Mouse (Mus musculus) spleen, adult 2 months (tissue): ENCODE measurements at regions not wholly inside any gene's neighbourhood (a gene's known extent, or its start where the extent isn't known, plus 50 kb on each side); places are given as distances from the start of the nearest gene placed in this dataset.

Experiments
- DNase-seq, 2 experiments: peaks; one replicate each; pipeline versions ENCODE4 v3.0.0 to v3.0.0-alpha.2; 2012 to 2021; ENCODE audit warnings: low spot score in 2 of 2, low read depth in 1 of 2
- H3K27ac ChIP-seq: fragments of 200-500 bp; 2 replicates; pipeline ENCODE4 v1.5.1; 2012; ENCODE audit warnings: low read length, inconsistent platforms; ENCODE audit not compliant: insufficient read depth
- H3K27me3 ChIP-seq: fragments of 200-500 bp; 2 replicates; pipeline ENCODE4 v1.6.1; 2012; ENCODE audit warnings: mild to moderate bottlenecking, moderate library complexity, low read length, inconsistent platforms; ENCODE audit not compliant: control insufficient read depth, insufficient read depth
- H3K36me3 ChIP-seq: fragments of 200-500 bp; 2 replicates; pipeline ENCODE4 v1.6.1; 2012; ENCODE audit warnings: mild to moderate bottlenecking, low read length, inconsistent platforms; ENCODE audit not compliant: control insufficient read depth, insufficient read depth
- H3K4me1 ChIP-seq: fragments of 200-500 bp; 2 replicates; pipeline ENCODE4 v1.6.1; 2011; ENCODE audit warnings: inconsistent platforms; ENCODE audit not compliant: control insufficient read depth, insufficient read depth, insufficient read length
- H3K4me3 ChIP-seq: fragments of 200-500 bp; 2 replicates; pipeline ENCODE4 v1.5.1; 2011; ENCODE audit warnings: mild to moderate bottlenecking, inconsistent platforms; ENCODE audit not compliant: insufficient read depth, insufficient read length; ENCODE audit errors: extremely low read depth
- CTCF ChIP-seq: fragments of 200-500 bp; IDR thresholded peaks from 2 replicates; pipeline ENCODE4 v1.5.1; 2011; ENCODE audit warnings: mild to moderate bottlenecking, inconsistent platforms; ENCODE audit not compliant: insufficient read depth, insufficient read length, insufficient replicate concordance; ENCODE audit errors: extremely low read depth
- POLR2A ChIP-seq: fragments of 200-500 bp; IDR thresholded peaks from 2 replicates; pipeline ENCODE4 v1.6.1; 2011; ENCODE audit warnings: low read depth, low read length, inconsistent platforms
- WGBS: fragments of 180-500 bp; shearing (Covaris S2); methylation state at CpG from one replicate; pipeline ENCODE4 v1.1.7; 2018; 5-methylcytosine and 5-hydroxymethylcytosine counted together

GRCm38 (mm10) chr6:143535726-143536125 lies 368.7 kb downstream of the Etnk1 start:
- H3K27me3 ChIP-seq, result no peaks in the 10 kb centered on the region
- H3K36me3 ChIP-seq, result no peaks in the 10 kb centered on the region
- no peak for TF ChIP-seq POLR2A
- TF ChIP-seq CTCF, result no peak
- 91% methylated on average over 15 of the region's 15 CpGs for WGBS
- no peak overlapping the region for H3K27ac ChIP-seq
- H3K4me1 ChIP-seq, result no peaks in the 10 kb centered on the region
- no peak for DNase-seq
- H3K4me3 ChIP-seq, result no peak overlapping the region

- Histone ChIP-seq H3K36me3 (no peaks in the 10 kb centered on the region), H3K27me3 (no peaks in the 10 kb centered on the region), H3K4me3 (no peak overlapping the region), H3K4me1 (no peaks in the 10 kb centered on the region), H3K27ac (no peak overlapping the region)
- DNase-seq, result no peak
- TF ChIP-seq POLR2A (no peak), CTCF (no peak)
- WGBS, result 93% methylated on average over 11 of the region's 11 CpGs
Observed at GRCm38 (mm10) chr6:143536525-143537293, 369.7 kb downstream of the Etnk1 start.

GRCm38 (mm10) chr6:143547406-143547903 lies 380.4 kb downstream of the Etnk1 start:
- Histone ChIP-seq H3K36me3 (no peaks in the 10 kb centered on the region), H3K27me3 (no peaks in the 10 kb centered on the region), H3K4me1 (no peaks in the 10 kb centered on the region), H3K4me3 (no peak overlapping the region), H3K27ac (no peak overlapping the region)
- no peak for DNase-seq
- WGBS, result 89% methylated on average over 10 of the region's 10 CpGs
- TF ChIP-seq CTCF (no peak), POLR2A (no peak)

GRCm38 (mm10) chr6:143554946-143555345 lies 387.9 kb downstream of the Etnk1 start:
- no peak for TF ChIP-seq CTCF
- Histone ChIP-seq H3K4me3 (no peak overlapping the region), H3K36me3 (no peaks in the 10 kb centered on the region), H3K27ac (no peak overlapping the region), H3K27me3 (no peaks in the 10 kb centered on the region), H3K4me1 (no peaks in the 10 kb centered on the region)
- DNase-seq, result no peak
- WGBS, result 84% methylated on average over 3 of the region's 3 CpGs

GRCm38 (mm10) chr6:143558046-143558884 lies 391.2 kb downstream of the Etnk1 start:
- DNase-seq, result no peak
- H3K4me3 ChIP-seq, result no peak overlapping the region
- no peaks in the 10 kb centered on the region for H3K27me3 ChIP-seq
- H3K36me3 ChIP-seq, result no peaks in the 10 kb centered on the region
- 87% methylated on average over 11 of the region's 11 CpGs for WGBS
- H3K27ac ChIP-seq, result no peak overlapping the region
- H3K4me1 ChIP-seq, result no peaks in the 10 kb centered on the region
- TF ChIP-seq POLR2A, result no peak
- no peak for TF ChIP-seq CTCF

- Histone ChIP-seq H3K4me1 (no peaks in the 10 kb centered on the region), H3K27ac (no peak overlapping the region), H3K36me3 (no peaks in the 10 kb centered on the region), H3K27me3 (no peaks in the 10 kb centered on the region), H3K4me3 (no peak overlapping the region)
- no peak for DNase-seq
- 84% methylated on average over 4 of the region's 4 CpGs for WGBS
- TF ChIP-seq POLR2A, result no peak
- no peak for TF ChIP-seq CTCF
Observed at GRCm38 (mm10) chr6:143559316-143559715, 392.3 kb downstream of the Etnk1 start.

- H3K27ac ChIP-seq, result no peak overlapping the region
Observed at GRCm38 (mm10) chr6:143561316-143562088, 394.5 kb downstream of the Etnk1 start.

More at GRCm38 (mm10) chr6:143561316-143562088, 394.5 kb downstream of the Etnk1 start:
- no peak for DNase-seq
- H3K4me3 ChIP-seq, result no peak overlapping the region
- H3K4me1 ChIP-seq, result no peaks in the 10 kb centered on the region
- WGBS, result 69% methylated on average over 6 of the region's 6 CpGs
- TF ChIP-seq CTCF (no peak), POLR2A (no peak)
- no peaks in the 10 kb centered on the region for H3K36me3 ChIP-seq
- no peaks in the 10 kb centered on the region for H3K27me3 ChIP-seq
